Mouse (Mus musculus): Measurements from ENCODE around the gene Serbp1. TPM values are rescaled to one million over a fixed set of nuclear protein-coding genes. Genes with fewer than 3 reads are reported as not detected.
"Not testable (repeated sequence)": the region's sequence is repeated elsewhere in the genome, so short reads cannot be mapped to it uniquely, and the experiment has no call there.

Serbp1 gene
- polyA plus RNA-seq, 1 experiment, result 22.0 TPM

- Histone ChIP-seq H3K4me3 (ENCODE audit: low read depth, low read length) (no peak overlapping the region), H3K4me1 (ENCODE audit: control insufficient read depth, insufficient read depth, insufficient read length, low read length) (no peaks in the 10 kb centered on the region), H3K27ac (ENCODE audit: insufficient read depth, low read depth, low read length) (no peak overlapping the region), H3K27me3 (ENCODE audit: control insufficient read depth, insufficient read depth, low read length) (no peaks in the 10 kb centered on the region), H3K36me3 (ENCODE audit: control insufficient read depth, insufficient read depth, low read length) (no peaks in the 10 kb centered on the region)
- 71% methylated on average over 35 of the region's 35 CpGs for WGBS
- TF ChIP-seq POLR2A (IDR thresholded peaks at IDR 0.05; ENCODE audit: low read depth, low read length) (no peak), CTCF (IDR thresholded peaks at IDR 0.05; ENCODE audit: extremely low read depth, insufficient read length, insufficient replicate concordance, low read depth, low read length) (no peak)
These were observed 32.6 kb upstream of the Serbp1 start for GRCm38 (mm10) chr6:67205081-67206037.

GRCm38 (mm10) chr6:67212362-67212761, 25.6 kb upstream of the Serbp1 start:
- WGBS, result 80% methylated on average over 1 of the region's 1 CpGs
- H3K4me1 ChIP-seq (ENCODE audit: control insufficient read depth, insufficient read depth, insufficient read length, low read length), result no peaks in the 10 kb centered on the region
- no peaks in the 10 kb centered on the region for H3K27me3 ChIP-seq (ENCODE audit: control insufficient read depth, insufficient read depth, low read length)
- H3K4me3 ChIP-seq (ENCODE audit: low read depth, low read length), result no peak overlapping the region
- no peak for TF ChIP-seq CTCF (IDR thresholded peaks at IDR 0.05; ENCODE audit: extremely low read depth, insufficient read length, insufficient replicate concordance, low read depth, low read length)
- no peak for TF ChIP-seq POLR2A (IDR thresholded peaks at IDR 0.05; ENCODE audit: low read depth, low read length)
- H3K36me3 ChIP-seq (ENCODE audit: control insufficient read depth, insufficient read depth, low read length), result no peaks in the 10 kb centered on the region
- no peak overlapping the region for H3K27ac ChIP-seq (ENCODE audit: insufficient read depth, low read depth, low read length)

GRCm38 (mm10) chr6:67213429-67214098, 24.4 kb upstream of the Serbp1 start:
- H3K27me3 ChIP-seq (ENCODE audit: control insufficient read depth, insufficient read depth, low read length), result no peaks in the 10 kb centered on the region
- no peaks in the 10 kb centered on the region for H3K36me3 ChIP-seq (ENCODE audit: control insufficient read depth, insufficient read depth, low read length)
- TF ChIP-seq POLR2A (IDR thresholded peaks at IDR 0.05; ENCODE audit: low read depth, low read length), result no peak
- TF ChIP-seq CTCF (IDR thresholded peaks at IDR 0.05; ENCODE audit: extremely low read depth, insufficient read length, insufficient replicate concordance, low read depth, low read length), result no peak
- WGBS, result 82% methylated on average over 4 of the region's 4 CpGs
- H3K4me1 ChIP-seq (ENCODE audit: control insufficient read depth, insufficient read depth, insufficient read length, low read length), result no peaks in the 10 kb centered on the region
- H3K4me3 ChIP-seq (ENCODE audit: low read depth, low read length), result no peak overlapping the region
- H3K27ac ChIP-seq (ENCODE audit: insufficient read depth, low read depth, low read length), result no peak overlapping the region

- no peaks in the 10 kb centered on the region for H3K4me1 ChIP-seq (ENCODE audit: control insufficient read depth, insufficient read depth, insufficient read length, low read length)
- H3K27me3 ChIP-seq (ENCODE audit: control insufficient read depth, insufficient read depth, low read length), result no peaks in the 10 kb centered on the region
- H3K27ac ChIP-seq (ENCODE audit: insufficient read depth, low read depth, low read length), result no peak overlapping the region
- 82% methylated on average over 4 of the region's 4 CpGs for WGBS
- H3K36me3 ChIP-seq (ENCODE audit: control insufficient read depth, insufficient read depth, low read length), result no peaks in the 10 kb centered on the region
- no peak for TF ChIP-seq CTCF (IDR thresholded peaks at IDR 0.05; ENCODE audit: extremely low read depth, insufficient read length, insufficient replicate concordance, low read depth, low read length)
- TF ChIP-seq POLR2A (IDR thresholded peaks at IDR 0.05; ENCODE audit: low read depth, low read length), result no peak
- no peak overlapping the region for H3K4me3 ChIP-seq (ENCODE audit: low read depth, low read length)
These were observed 20.6 kb upstream of the Serbp1 start for GRCm38 (mm10) chr6:67217402-67217801.

GRCm38 (mm10) chr6:67217846-67218245, 20.1 kb upstream of the Serbp1 start:
- TF ChIP-seq POLR2A (IDR thresholded peaks at IDR 0.05; ENCODE audit: low read depth, low read length) (no peak), CTCF (IDR thresholded peaks at IDR 0.05; ENCODE audit: extremely low read depth, insufficient read length, insufficient replicate concordance, low read depth, low read length) (no peak)
- H3K4me3 ChIP-seq (ENCODE audit: low read depth, low read length), result no peak overlapping the region
- no peaks in the 10 kb centered on the region for H3K36me3 ChIP-seq (ENCODE audit: control insufficient read depth, insufficient read depth, low read length)
- no peak overlapping the region for H3K27ac ChIP-seq (ENCODE audit: insufficient read depth, low read depth, low read length)
- no peaks in the 10 kb centered on the region for H3K4me1 ChIP-seq (ENCODE audit: control insufficient read depth, insufficient read depth, insufficient read length, low read length)
- H3K27me3 ChIP-seq (ENCODE audit: control insufficient read depth, insufficient read depth, low read length), result no peaks in the 10 kb centered on the region
- WGBS, result 87% methylated on average over 1 of the region's 1 CpGs

DNA sequence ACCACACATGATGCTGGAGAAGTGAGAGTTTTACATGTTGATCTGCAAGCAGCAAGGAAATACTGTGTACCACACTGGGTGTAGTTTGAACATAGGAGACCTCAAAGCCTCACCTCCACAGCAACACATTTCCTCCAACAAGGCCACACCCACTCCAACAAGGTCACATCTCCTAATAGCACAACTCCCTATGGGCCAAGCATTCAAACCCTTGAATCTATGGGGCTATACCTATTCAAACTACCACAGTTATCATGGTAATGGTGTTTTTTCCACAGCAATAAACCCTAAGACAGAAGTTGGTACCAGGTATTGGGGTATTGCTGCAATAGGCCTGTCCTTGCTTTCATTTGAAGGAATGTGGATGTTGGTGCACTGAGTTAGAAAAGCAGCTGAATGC, 19.4 kb upstream of the Serbp1 start:
- Histone ChIP-seq H3K36me3 (ENCODE audit: control insufficient read depth, insufficient read depth, low read length) (no peaks in the 10 kb centered on the region), H3K4me1 (ENCODE audit: control insufficient read depth, insufficient read depth, insufficient read length, low read length) (peaks cover 2% of the 10 kb centered on the region; the same call in 1 of the 2 replicates), H3K4me3 (ENCODE audit: low read depth, low read length) (no peak overlapping the region), H3K27ac (ENCODE audit: insufficient read depth, low read depth, low read length) (no peak overlapping the region), H3K27me3 (ENCODE audit: control insufficient read depth, insufficient read depth, low read length) (no peaks in the 10 kb centered on the region)
- TF ChIP-seq CTCF (IDR thresholded peaks at IDR 0.05; ENCODE audit: extremely low read depth, insufficient read length, insufficient replicate concordance, low read depth, low read length) (no peak), POLR2A (IDR thresholded peaks at IDR 0.05; ENCODE audit: low read depth, low read length) (no peak)

DNA sequence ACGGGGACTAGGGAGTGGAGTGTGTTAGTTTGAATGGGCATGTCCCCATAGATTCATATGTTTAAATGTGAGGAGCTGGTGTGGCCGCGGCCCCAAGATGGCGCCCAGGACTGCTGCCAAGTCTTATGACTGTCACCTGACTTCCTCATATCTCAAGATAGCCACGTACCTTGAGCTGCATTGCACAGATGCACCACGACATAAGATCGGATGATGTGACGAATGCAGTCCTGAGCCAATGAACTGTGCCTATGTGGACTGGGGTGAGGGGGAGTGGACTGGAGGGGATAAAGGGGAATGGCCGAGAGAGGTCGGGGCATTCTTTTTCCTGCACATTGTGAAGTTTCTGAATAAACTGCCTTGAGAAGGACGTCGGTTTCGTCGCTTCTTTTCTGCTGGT, 18.0 kb upstream of the Serbp1 start:
- not testable (repeated sequence) for H3K4me1 ChIP-seq (ENCODE audit: control insufficient read depth, insufficient read depth, insufficient read length, low read length); H3K36me3 ChIP-seq (ENCODE audit: control insufficient read depth, insufficient read depth, low read length); H3K4me3 ChIP-seq (ENCODE audit: low read depth, low read length); H3K27me3 ChIP-seq (ENCODE audit: control insufficient read depth, insufficient read depth, low read length); H3K27ac ChIP-seq (ENCODE audit: insufficient read depth, low read depth, low read length)
- WGBS, result 89% methylated on average over 14 of the region's 14 CpGs

Measured in small intestine, adult 2 months (tissue).